Mouse (Mus musculus) mammary gland, adult 2 months (tissue): Measurements from ENCODE around the gene Spg21. TPM values are rescaled to one million over a fixed set of nuclear protein-coding genes. Genes with fewer than 3 reads are reported as not detected.

Experiments used
- polyA plus RNA-seq: library from polyadenylated mRNA; depleted of rRNA; stranded (reverse); fragments of >200 nt; gene quantifications from 2 replicates; pipeline ENCODE4 v1.2.3, GENCODE M21; 2012; ENCODE audit warnings: low replicate concordance; rRNA removed

Gene Spg21
- polyA plus RNA-seq = 28.0 and 46.4 TPM in 2 replicates

DNA sequence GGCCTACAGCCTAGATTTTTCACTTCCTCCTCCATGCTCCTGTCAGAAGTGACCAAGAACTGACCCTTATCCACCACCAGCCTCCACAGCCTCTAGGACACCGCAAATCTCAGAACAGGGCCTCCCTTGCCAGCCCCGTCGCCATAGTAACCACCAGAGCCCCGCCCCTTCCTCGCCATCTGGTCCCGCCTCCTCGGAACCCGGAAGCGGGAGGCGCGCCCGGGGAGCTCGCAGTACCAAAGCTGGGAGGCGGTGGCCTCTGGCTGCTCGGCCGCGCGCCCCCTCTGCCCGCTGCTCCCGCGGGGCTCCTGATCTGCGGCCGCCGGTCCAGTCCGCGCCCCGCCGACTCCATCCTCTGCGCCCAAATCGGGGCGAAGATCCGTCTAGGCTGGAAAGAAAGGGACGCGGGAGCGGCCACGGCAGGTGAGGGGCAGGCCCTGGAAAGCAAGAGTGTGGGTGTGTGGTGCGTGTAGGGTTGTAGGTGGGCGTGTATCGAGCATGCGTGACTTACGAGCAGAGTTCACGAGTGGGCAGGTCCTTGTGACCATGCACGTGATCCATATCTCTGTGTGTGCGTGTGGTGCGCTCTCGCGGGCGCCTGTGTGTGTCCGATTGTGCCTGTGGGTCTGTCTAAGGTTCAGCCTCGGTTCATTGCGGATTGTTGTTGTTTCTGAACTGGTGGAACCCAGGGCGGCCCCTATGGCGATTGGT is at the start of gene Spg21:
Gene Spg21 (plus strand): TSS at position 216 of the 711 bp plus-strand sequence.

DNA sequence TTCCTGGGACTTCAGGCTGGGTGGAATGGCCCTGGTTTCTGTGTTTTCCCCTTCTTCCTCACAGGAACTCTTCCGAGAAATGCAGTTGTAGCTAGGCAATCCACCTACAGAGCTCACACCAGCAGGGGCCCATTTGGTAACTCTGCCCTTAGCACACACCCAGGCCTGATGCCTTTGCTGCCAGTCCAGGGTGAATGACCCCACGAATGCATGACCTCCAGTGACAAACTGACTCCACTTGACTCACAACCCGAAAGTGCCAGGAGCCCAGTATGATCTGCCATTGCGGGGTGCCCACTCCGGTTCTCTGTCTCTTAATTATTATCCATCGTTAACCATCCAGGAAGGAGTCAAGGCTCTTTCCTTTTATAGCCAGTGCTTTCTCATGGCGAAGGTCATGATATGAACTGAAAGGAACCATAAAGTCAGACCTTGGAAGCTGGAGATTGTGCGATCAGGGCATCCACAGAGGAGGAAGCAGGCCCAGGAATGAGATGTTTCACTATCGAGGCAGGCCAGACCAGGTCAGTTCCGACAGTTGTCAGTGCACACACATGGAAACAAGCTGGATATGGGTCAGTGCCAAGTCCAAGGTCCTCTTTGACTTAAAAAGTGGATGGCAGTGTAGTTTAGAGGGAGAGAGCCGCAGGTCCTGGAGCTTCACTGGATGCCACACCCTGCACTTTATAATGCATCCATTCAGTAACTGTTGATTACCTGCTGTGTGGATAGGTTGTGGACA is 37.8 kb upstream of the Spg21 start, which contains the start of gene Slc51b:
Gene Slc51b (minus strand): TSS at position 196 of the 742 bp plus-strand sequence.

DNA sequence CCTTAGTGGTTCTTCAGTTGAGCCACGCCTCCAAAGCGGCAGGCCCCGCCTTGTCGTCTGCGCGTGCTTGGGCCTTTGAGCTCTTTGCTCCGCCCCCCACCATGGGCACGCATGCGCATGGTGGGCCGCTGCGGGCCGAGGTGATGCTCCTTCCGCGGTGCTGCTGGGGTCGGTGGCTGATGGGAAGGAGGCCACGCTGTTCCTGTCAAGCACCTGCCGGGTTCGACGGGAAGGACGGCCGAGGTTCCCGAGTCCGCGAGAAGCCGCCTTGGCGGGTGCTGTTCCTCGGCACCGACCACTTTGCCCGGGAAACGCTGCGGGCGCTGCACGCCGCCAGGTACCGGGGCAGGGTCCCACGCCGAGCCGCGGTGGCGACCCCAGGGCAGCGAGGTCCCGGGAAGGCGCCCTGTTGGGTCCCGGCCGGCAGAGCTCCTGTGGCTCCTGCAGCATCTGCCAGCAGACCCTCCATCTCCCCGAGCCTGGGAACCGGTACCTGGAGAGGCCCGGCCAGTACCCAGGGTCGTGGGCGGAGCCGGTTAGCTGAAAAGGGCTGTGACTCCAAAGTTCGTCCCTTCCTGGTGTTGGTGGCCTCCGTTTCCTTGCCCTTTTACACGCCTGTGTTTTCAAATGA is 25.0 kb upstream of the Spg21 start, which contains the start of gene Mtfmt:
Gene Mtfmt (plus strand): TSS at position 112 of the 631 bp plus-strand sequence.

DNA sequence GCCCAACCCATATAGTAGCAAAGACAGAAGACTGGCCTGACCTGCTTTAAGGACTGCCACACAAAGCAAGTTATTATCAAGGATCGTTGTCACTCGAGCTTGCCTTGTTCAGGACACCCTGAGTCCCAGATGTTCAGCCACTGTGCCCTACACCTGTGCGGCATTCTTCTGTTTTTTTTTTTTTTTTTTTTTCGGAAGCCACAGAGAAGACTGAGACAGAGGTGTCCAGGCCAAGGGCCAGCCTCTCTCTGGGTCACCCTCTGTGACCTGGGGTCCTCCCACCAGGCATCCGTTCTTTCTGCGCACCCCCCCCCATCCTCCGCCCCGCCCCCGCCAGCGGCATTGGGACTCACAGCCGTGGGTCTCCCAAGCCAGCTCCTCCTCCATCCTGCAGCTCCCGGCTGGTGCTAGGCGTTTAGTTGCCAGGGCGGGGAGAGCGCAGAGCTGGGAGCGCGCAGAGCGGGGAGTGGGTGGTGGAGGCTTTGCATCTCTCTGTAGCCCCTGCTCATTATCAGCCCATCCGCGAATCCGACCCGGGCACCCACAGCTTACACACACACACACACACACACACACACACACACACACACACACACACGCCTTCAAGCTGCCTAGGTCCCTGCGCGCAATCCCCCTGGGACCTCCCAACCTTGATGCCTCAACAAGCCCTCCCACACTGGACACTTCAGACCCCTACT is 59.2 kb downstream of the Spg21 start, which contains the start of gene Ankdd1a:
Gene Ankdd1a (minus strand): TSS at position 387 of the 698 bp plus-strand sequence.

Other genes with a start within 250 kb of the Spg21 start
- gene Cilp, start 195.8 kb upstream of the Spg21 start, polyA plus RNA-seq = 4.0 and 13.6 TPM in 2 replicates
- gene Clpx, start 166.7 kb upstream of the Spg21 start, polyA plus RNA-seq = 13.6 and 14.2 TPM in 2 replicates
- 9.5 and 16.5 TPM in 2 replicates for gene Pdcd7, start 114.8 kb upstream of the Spg21 start, polyA plus RNA-seq
- 0.23 and 0.51 TPM in 2 replicates for gene Ubap1l, start 99.9 kb upstream of the Spg21 start, polyA plus RNA-seq
- 1.9 and 7.6 TPM in 2 replicates for gene Kbtbd13, start 69.3 kb upstream of the Spg21 start, polyA plus RNA-seq
- gene Rasl12, start 62.4 kb upstream of the Spg21 start, polyA plus RNA-seq = 53.4 and 69.3 TPM in 2 replicates
- gene Slc51b, start 38.0 kb upstream of the Spg21 start, polyA plus RNA-seq = not detected in 2 replicates
- 9.0 and 11.5 TPM in 2 replicates for gene Mtfmt, start 25.2 kb upstream of the Spg21 start, polyA plus RNA-seq
- gene Ankdd1a, start 59.2 kb downstream of the Spg21 start, polyA plus RNA-seq = 0.65 and 0.81 TPM in 2 replicates
- gene Plekho2, start 119.1 kb downstream of the Spg21 start, polyA plus RNA-seq = 46.0 and 49.8 TPM in 2 replicates
- gene Pif1, start 126.2 kb downstream of the Spg21 start, polyA plus RNA-seq = 0.62 and 1.9 TPM in 2 replicates
- gene Rbpms2, start 168.7 kb downstream of the Spg21 start, polyA plus RNA-seq = 63.4 and 76.0 TPM in 2 replicates
- 106 and 119 TPM in 2 replicates for gene Oaz2, start 207.1 kb downstream of the Spg21 start, polyA plus RNA-seq